Mouse (Mus musculus) forebrain, embryonic 11.5 days (tissue): ENCODE data around the gene Car5b. TPM values are rescaled to one million over a fixed set of nuclear protein-coding genes. Genes with fewer than 3 reads are reported as not detected.

Experiments
- ATAC-seq: fragments of 200-750 bp; cut with Nextera tagmentation; replicated peaks from 2 replicates; pipeline ENCODE4 v1.8.0; 2017; ENCODE audit warnings: moderate TSS enrichment; ENCODE audit not compliant: low FRiP score
- DNase-seq: peaks from one replicate; pipeline ENCODE4 v3.0.0-alpha.2; 2017; ENCODE audit warnings: low spot score
- H3K27ac ChIP-seq: fragments of 300-500 bp; sonication (generic); 2 replicates; pipeline ENCODE4 v1.5.1; 2014; ENCODE audit warnings: low read depth, low read length
- H3K27me3 ChIP-seq: fragments of 300-500 bp; sonication (generic); 2 replicates; pipeline ENCODE4 v1.6.1; 2014; ENCODE audit warnings: mild to moderate bottlenecking, low read length, mixed read lengths; ENCODE audit not compliant: control insufficient read depth, insufficient read depth
- H3K36me3 ChIP-seq: fragments of 300-500 bp; sonication (generic); 2 replicates; pipeline ENCODE4 v1.6.1; 2014; ENCODE audit warnings: mild to moderate bottlenecking, low read length, moderate library complexity, mixed read lengths; ENCODE audit not compliant: control insufficient read depth, insufficient read depth
- H3K4me1 ChIP-seq: fragments of 300-500 bp; sonication (generic); replicated peaks from 2 replicates; pipeline ENCODE4 v1.6.1; 2014; ENCODE audit warnings: low read length, mixed read lengths; ENCODE audit not compliant: control insufficient read depth, insufficient read depth
- H3K4me2 ChIP-seq: fragments of 300-500 bp; sonication (generic); 2 replicates; pipeline ENCODE4 v1.6.1; 2014; ENCODE audit warnings: low read depth, mild to moderate bottlenecking, low read length, moderate library complexity, mixed read lengths; ENCODE audit not compliant: severe bottlenecking
- H3K4me3 ChIP-seq: fragments of 300-500 bp; sonication (generic); 2 replicates; pipeline ENCODE4 v1.5.1; 2014; ENCODE audit warnings: low read depth, low read length
- H3K9ac ChIP-seq: fragments of 300-500 bp; sonication (generic); 2 replicates; pipeline ENCODE4 v1.6.1; 2014; ENCODE audit warnings: low read length
- H3K9me3 ChIP-seq: fragments of 300-500 bp; sonication (generic); 2 replicates; pipeline ENCODE4 v1.6.1; 2016; ENCODE audit warnings: low read length, mixed read lengths; ENCODE audit not compliant: control insufficient read depth
- WGBS: fragments of 180-500 bp; shearing (Covaris S2); extraction: QIAGEN DNeasy Blood & Tissue Kit; methylation state at CpG from one replicate; pipeline ENCODE4 v1.1.7; 2014; 5-methylcytosine and 5-hydroxymethylcytosine counted together
- polyA plus RNA-seq: library from polyadenylated mRNA; unstranded; fragments of >200 nt; fragmentation: Nextera tagmentation; extraction: Ambion mirVana; gene quantifications from 2 replicates; pipeline ENCODE4 v1.2.1, GENCODE M21; 2014

The Car5b gene
- 0.55 TPM in 2 replicates for polyA plus RNA-seq

DNA sequence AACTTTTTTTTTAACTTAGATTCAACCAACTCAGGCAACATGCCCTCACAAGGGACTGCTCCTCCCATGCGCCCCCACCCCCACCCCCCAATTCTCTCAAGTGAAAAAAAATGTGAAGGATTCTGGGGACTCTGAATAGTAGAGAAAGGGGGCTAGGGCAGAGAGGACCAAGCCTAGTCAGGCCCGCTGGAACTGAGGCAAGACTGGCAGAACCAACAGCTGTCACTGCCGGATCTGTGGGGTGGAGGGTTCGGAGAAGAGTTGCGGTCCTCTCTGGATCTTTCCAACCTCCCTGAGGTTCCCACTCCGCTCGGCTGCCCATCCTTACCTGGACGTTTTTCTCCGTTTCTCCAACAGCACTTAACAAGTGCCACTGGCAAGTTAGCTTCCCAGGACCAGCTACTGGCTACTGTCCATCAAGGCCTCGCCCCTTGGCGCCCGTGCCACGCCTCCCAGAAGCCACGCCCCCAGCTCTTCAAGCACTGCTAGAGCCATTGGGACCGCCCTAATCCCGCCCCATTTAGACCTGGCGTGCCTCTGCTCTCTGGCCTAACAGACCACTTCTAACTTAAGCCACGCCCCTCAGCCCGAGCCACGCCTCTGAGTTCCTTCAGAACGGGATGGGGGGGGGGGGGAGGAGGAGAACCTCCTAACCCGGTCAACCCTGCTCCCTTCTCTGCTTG is at the start of gene Car5b:
Gene Car5b (minus strand): TSS at position 391 of the 683 bp plus-strand sequence.
- ATAC-seq (peak; percentile 99), DNase-seq (peak; percentile 89)
- no peaks in the 10 kb centered on the region for H3K4me1 ChIP-seq
- no peak within 1 kb of the TSS for H3K9ac ChIP-seq
- peak within 1 kb of the TSS; percentile 27 for H3K4me3 ChIP-seq
- 10% methylated on average over 18 of the region's 22 CpGs for WGBS
- peak within 1 kb of the TSS; percentile 42 for H3K4me2 ChIP-seq
- no peak within 1 kb of the TSS for H3K27ac ChIP-seq
- no peaks in the 10 kb centered on the region; the same call in 1 of the 2 replicates for H3K27me3 ChIP-seq
- H3K36me3 ChIP-seq, result no peaks in the 10 kb centered on the region
- H3K9me3 ChIP-seq, result no peaks in the 10 kb centered on the region

DNA sequence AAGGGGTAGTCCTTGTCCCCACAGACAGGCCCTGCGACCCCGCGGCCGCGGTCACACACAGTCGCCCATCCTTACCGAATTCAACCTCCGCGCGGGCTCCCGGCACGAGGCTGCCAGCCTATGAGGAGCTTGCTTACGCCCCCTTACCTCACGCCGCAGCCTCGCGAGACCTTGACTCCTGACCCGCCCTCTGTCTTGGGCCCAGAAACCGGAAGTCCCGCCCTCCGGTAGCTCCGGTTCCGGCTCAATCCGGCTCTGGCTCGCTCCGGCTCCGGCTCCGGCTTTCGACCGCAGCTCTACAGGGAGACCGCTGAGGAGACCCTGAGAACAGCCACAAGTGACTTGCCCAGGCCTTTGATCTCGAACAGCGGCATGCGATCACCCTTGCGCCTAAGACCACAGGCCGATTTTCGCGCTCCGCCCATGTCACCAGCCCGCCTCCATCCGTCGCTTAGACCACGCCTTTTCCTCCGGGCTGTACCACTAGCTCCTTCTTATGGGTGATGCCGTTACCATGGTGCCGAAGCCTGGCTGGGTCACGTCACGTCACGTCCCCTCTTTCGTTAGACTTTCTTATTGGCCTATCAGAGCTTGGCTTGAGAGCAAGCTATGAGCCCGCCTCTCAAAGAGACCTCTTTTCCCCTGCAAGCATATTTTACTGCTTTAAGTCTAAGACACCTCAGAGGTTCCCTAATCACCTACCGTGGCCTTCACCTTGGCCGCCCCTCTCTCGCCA is 48.4 kb upstream of the Car5b start, which contains the start of gene Siah1b:
Gene Siah1b (minus strand): TSS at position 454 of the 736 bp plus-strand sequence.
- no peaks in the 10 kb centered on the region for H3K27me3 ChIP-seq
- no peaks in the 10 kb centered on the region for H3K36me3 ChIP-seq
- H3K9ac ChIP-seq, result peak within 1 kb of the TSS; percentile 63
- peak within 1 kb of the TSS; percentile 49 for H3K4me3 ChIP-seq
- H3K4me2 ChIP-seq, result peak within 1 kb of the TSS; percentile 47
- peak within 1 kb of the TSS; percentile 46; the same call in 1 of the 2 replicates for H3K27ac ChIP-seq
- DNase-seq (peak; percentile 92), ATAC-seq (peak; percentile 98)
- no peaks in the 10 kb centered on the region for H3K9me3 ChIP-seq
- no peaks in the 10 kb centered on the region for H3K4me1 ChIP-seq
- WGBS, result 14% methylated on average over 47 of the region's 54 CpGs

GRCm38 (mm10) chrX:164068968-164069367 is 41.2 kb upstream of the Car5b start:
- H3K4me2 ChIP-seq, result no peak overlapping the region
- no peak for ATAC-seq
- no peak overlapping the region for H3K4me3 ChIP-seq
- no peaks in the 10 kb centered on the region for H3K36me3 ChIP-seq
- H3K27ac ChIP-seq, result no peak overlapping the region
- no peak overlapping the region for H3K9ac ChIP-seq
- WGBS, result 89% methylated on average over 4 of the region's 4 CpGs
- H3K9me3 ChIP-seq, result no peaks in the 10 kb centered on the region
- no peaks in the 10 kb centered on the region for H3K4me1 ChIP-seq
- H3K27me3 ChIP-seq, result no peaks in the 10 kb centered on the region
- no peak for DNase-seq

- 14% methylated on average over 2 of the region's 2 CpGs for WGBS
- H3K9me3 ChIP-seq, result no peaks in the 10 kb centered on the region
- no peaks in the 10 kb centered on the region for H3K4me1 ChIP-seq
- DNase-seq (peak; percentile 68), ATAC-seq (peak; percentile 78)
- no peak overlapping the region for H3K4me3 ChIP-seq
- no peaks in the 10 kb centered on the region for H3K36me3 ChIP-seq
- H3K9ac ChIP-seq, result no peak overlapping the region
- H3K27ac ChIP-seq, result no peak overlapping the region
- H3K27me3 ChIP-seq, result 0 out of 2 replicates have a peak, but pooled peaks cover 2% of the 10 kb centered on the region
- no peak overlapping the region for H3K4me2 ChIP-seq
Measured at GRCm38 (mm10) chrX:164066185-164066584, 38.4 kb upstream of the Car5b start.

DNA sequence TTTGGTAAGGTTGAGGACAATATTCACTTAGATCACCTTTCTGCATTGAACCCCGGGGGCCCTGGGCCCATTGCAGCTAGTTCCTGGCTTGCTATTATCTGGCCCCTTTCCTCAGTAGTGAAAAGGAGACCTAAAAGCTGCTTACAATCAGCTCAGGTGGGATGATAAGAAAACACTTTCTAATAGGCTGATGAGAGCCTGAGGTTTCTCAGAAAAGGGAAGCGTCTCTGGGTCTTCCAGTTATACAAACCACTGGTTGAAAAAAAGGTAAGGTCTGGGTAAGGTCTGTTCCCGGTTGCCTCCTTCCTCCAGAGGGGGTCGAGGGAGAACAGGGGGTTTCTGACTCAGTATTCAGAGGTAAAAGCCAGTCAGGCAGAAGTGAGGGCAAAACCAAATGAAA is 31.3 kb upstream of the Car5b start:
- Histone ChIP-seq H3K9me3 (no peaks in the 10 kb centered on the region), H3K4me1 (no peaks in the 10 kb centered on the region), H3K27me3 (peaks cover 6% of the 10 kb centered on the region; the same call in 1 of the 2 replicates), H3K27ac (no peak overlapping the region), H3K36me3 (no peaks in the 10 kb centered on the region), H3K4me3 (no peak overlapping the region), H3K4me2 (no peak overlapping the region), H3K9ac (no peak overlapping the region)
- ATAC-seq, result no peak
- no peak for DNase-seq
- 68% methylated on average over 4 of the region's 4 CpGs for WGBS

DNA sequence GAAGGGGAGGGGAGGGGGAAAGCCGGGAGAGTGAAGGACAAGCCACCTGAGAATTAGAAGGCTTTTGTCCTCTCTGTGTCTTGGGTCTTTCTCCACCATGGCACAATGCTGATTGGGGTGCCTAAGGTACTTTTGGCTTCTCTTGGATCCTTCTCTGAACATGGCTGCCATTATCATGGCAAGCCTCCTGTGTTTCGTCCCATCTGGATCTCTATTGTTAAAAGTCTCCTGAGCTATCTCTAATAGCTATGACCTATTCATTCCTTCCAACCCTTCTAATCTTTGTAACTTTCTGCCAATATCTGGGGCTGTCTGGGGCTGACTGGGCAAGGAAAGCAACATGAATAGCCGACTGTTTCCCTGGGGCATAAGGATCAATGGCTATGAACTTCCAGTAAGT is 30.7 kb upstream of the Car5b start:
- Histone ChIP-seq H3K4me3 (no peak overlapping the region), H3K4me1 (no peaks in the 10 kb centered on the region), H3K36me3 (no peaks in the 10 kb centered on the region), H3K9me3 (no peaks in the 10 kb centered on the region), H3K9ac (no peak overlapping the region), H3K27ac (no peak overlapping the region), H3K4me2 (no peak overlapping the region), H3K27me3 (peaks cover 6% of the 10 kb centered on the region; the same call in 1 of the 2 replicates)
- WGBS, result 86% methylated on average over 3 of the region's 3 CpGs
- DNase-seq, result no peak
- ATAC-seq, result no peak

DNA sequence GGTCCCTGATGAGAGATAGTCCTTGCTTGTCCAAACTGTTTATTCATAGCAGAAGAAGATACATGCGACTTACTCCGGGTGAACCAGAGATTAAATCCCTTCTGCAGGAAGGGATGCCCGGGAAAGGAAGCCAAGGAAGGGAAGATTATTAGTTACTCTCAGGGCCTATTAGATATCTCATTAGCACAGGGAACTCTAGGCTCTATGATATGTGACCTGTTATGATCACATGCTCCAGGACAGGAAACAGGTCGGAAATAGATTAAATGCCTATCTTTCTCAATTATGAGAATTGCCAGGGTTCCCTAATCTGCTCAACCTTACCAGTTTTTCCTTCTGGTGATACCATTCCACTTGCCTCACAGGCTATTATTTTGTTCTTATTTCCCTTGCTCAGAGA is 27.9 kb upstream of the Car5b start:
- Histone ChIP-seq H3K27ac (no peak overlapping the region), H3K36me3 (no peaks in the 10 kb centered on the region), H3K27me3 (peaks cover 2% of the 10 kb centered on the region; the same call in 1 of the 2 replicates), H3K4me1 (no peaks in the 10 kb centered on the region), H3K9me3 (no peaks in the 10 kb centered on the region), H3K9ac (no peak overlapping the region), H3K4me3 (no peak overlapping the region), H3K4me2 (no peak overlapping the region)
- no peak for DNase-seq
- ATAC-seq, result no peak
- 82% methylated on average over 4 of the region's 4 CpGs for WGBS

DNA sequence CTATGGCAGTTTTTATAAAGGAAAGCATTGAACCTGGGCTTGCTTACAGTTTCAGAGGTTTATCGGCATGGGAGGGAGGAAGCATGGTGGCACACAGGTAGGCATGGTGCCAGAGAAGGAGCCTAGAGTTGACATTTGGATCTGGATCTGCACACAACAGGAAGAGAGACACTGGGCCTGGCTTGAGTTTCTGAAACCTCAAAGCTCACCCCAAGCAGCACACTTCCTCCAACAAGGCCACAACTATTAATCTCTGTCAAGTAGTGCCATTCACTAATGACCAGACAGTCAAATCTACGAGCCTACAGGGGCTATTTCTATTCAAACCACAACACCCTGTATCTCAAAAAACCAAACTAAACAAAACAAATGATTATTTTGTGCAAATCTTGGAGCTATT is 18.9 kb upstream of the Car5b start:
- H3K4me2 ChIP-seq, result no peak overlapping the region

More for the DNA sequence above, 18.9 kb upstream of the Car5b start:
- no peak overlapping the region for H3K4me3 ChIP-seq
- DNase-seq, result no peak
- no peak overlapping the region for H3K9ac ChIP-seq
- H3K27me3 ChIP-seq, result no peaks in the 10 kb centered on the region
- ATAC-seq, result no peak
- H3K27ac ChIP-seq, result no peak overlapping the region
- H3K36me3 ChIP-seq, result no peaks in the 10 kb centered on the region
- H3K9me3 ChIP-seq, result no peaks in the 10 kb centered on the region
- no peaks in the 10 kb centered on the region for H3K4me1 ChIP-seq
- WGBS, result 83% methylated on average over 2 of the region's 2 CpGs
